Mouse (Mus musculus): ENCODE measurements around the gene AC140267.1. TPM values are rescaled to one million over a fixed set of nuclear protein-coding genes. Genes with fewer than 3 reads are reported as not detected.

AC140267.1 gene
- polyA plus RNA-seq (2015; fragmentation: Nextera tagmentation; extraction: Ambion mirVana), result not detected in 2 replicates

DNA sequence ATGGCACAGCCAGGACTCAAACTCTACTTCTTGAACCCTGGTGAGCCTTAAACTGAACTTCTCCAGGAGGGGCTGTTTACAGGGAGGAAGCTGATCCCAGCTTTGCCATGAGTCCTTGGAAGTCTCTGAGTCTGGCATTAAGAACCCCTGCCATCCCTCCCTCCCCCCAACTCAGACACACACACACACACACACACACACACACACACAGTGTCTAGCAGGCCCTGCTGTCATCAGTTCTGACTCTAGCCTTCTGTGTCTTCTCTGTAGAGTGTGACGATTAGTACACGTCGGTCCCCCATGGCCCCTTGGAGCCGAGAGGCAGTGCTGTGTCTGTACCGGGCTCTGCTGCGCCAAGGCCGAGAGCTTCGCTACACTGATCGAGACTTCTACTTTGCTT, at the start of gene AC140267.1:
TSS of gene AC140267.1 (plus strand) at position 301 of the 400 bp plus-strand sequence.
- no peak for ATAC-seq (ENCODE audit: insufficient read depth, low FRiP score, low read depth)
- Histone ChIP-seq H3K4me1 (peaks cover 16% of the 10 kb centered on the region), H3K9me3 (no peaks in the 10 kb centered on the region), H3K9ac (0 out of 2 replicates have a peak within 1 kb of the TSS, but pooled peaks have one; percentile 98), H3K4me2 (peak within 1 kb of the TSS; percentile 69), H3K27me3 (replicated peaks) (no peaks in the 10 kb centered on the region), H3K27ac (no peak within 1 kb of the TSS), H3K36me3 (peaks cover 36% of the 10 kb centered on the region), H3K4me3 (replicated peaks) (peak within 1 kb of the TSS; percentile 87)
- WGBS, result 94% methylated on average over 9 of the region's 9 CpGs

DNA sequence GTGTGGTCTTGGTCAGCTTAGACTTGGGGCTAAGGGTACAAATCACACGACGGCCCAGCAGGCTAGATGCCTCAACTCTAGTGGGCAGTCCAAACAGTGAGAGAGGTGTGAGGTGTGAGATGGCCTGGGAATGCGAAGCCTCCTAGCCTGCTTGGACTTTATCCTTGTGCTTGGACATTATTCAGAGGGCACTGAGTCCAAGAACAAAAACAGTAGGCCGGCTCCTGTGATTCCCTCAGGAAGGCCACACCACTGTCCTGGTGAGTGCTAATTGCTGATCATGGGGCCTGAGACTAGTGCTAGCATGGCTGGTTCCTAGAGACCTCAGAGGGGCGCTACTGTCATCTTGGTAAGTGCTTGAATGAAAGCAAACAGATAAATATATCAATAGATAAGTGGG, 46.7 kb upstream of the AC140267.1 start:
- Histone ChIP-seq H3K27me3 (replicated peaks) (no peaks in the 10 kb centered on the region), H3K27ac (peak overlapping the region; percentile 11; the same call in 1 of the 2 replicates), H3K4me2 (no peak overlapping the region), H3K4me3 (replicated peaks) (no peak overlapping the region), H3K9ac (no peak overlapping the region), H3K9me3 (no peaks in the 10 kb centered on the region), H3K4me1 (peaks cover 38% of the 10 kb centered on the region), H3K36me3 (no peaks in the 10 kb centered on the region)
- 75% methylated on average over 5 of the region's 5 CpGs for WGBS
- ATAC-seq (ENCODE audit: insufficient read depth, low FRiP score, low read depth), result no peak

DNA sequence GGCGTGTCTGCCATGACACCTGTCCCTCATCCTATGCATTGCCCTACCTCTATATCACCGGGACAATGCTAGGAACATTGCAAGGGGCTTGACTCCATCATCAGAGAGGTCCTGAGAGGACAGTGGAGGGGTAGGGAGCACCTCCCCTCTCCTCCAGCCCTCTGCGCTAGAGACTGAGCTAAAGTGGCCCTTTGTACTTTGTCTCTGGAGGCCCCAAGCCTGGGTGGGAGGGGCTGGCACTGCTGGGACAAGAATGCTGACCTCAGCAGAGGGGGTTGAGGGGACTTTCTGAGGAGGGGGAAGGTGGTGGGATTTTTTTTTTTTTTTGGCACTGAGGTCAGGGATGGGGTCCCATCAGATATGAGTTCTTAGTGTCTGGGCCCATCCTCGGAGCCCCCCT, 45.6 kb upstream of the AC140267.1 start:
- H3K4me2 ChIP-seq, result no peak overlapping the region
- H3K27ac ChIP-seq, result 0 out of 2 replicates have a peak overlapping the region, but pooled peaks have one; percentile 28
- WGBS, result 69% methylated on average over 4 of the region's 4 CpGs

GRCm38 (mm10) chr15:80191585-80192245, 43.9 kb upstream of the AC140267.1 start:
- H3K4me2 ChIP-seq, result no peak overlapping the region
- 68% methylated on average over 8 of the region's 8 CpGs for WGBS
- ATAC-seq (ENCODE audit: insufficient read depth, low FRiP score, low read depth), result peak; percentile 47; the same call in 1 of the 2 replicates
- H3K9me3 ChIP-seq, result no peaks in the 10 kb centered on the region
- no peak overlapping the region for H3K4me3 ChIP-seq (replicated peaks)
- H3K27ac ChIP-seq, result peak overlapping the region; percentile 28; the same call in 1 of the 2 replicates
- H3K9ac ChIP-seq, result no peak overlapping the region
- no peaks in the 10 kb centered on the region for H3K27me3 ChIP-seq (replicated peaks)
- H3K4me1 ChIP-seq, result peaks cover 41% of the 10 kb centered on the region
- H3K36me3 ChIP-seq, result no peaks in the 10 kb centered on the region

More for the DNA sequence above, 45.6 kb upstream of the AC140267.1 start:
- H3K4me3 ChIP-seq (replicated peaks), result no peak overlapping the region
- no peaks in the 10 kb centered on the region for H3K36me3 ChIP-seq
- no peaks in the 10 kb centered on the region for H3K27me3 ChIP-seq (replicated peaks)
- H3K9me3 ChIP-seq, result no peaks in the 10 kb centered on the region
- no peak for ATAC-seq (ENCODE audit: insufficient read depth, low FRiP score, low read depth)
- H3K4me1 ChIP-seq, result peaks cover 41% of the 10 kb centered on the region
- H3K9ac ChIP-seq, result no peak overlapping the region

DNA sequence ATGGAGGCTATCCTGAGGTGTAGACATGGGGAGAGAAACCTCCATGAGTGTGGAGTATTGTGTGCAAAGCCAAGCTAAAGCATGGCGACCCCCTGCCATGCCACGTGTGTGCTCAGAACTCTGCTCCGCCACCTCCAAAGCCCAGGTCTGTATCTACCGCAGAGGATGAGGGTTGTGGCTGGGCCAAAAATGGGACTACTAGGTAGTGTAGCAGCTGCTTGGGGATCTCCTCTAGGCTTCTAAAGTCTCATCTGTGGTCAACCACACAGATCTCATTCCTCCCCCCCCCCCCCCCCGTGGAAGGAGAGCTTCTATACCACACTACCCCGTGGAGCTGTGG, 43.4 kb upstream of the AC140267.1 start:
- Histone ChIP-seq H3K4me3 (replicated peaks) (no peak overlapping the region), H3K36me3 (no peaks in the 10 kb centered on the region), H3K27ac (peak overlapping the region; percentile 28; the same call in 1 of the 2 replicates), H3K9me3 (no peaks in the 10 kb centered on the region), H3K4me2 (no peak overlapping the region), H3K9ac (no peak overlapping the region), H3K4me1 (peaks cover 41% of the 10 kb centered on the region), H3K27me3 (replicated peaks) (no peaks in the 10 kb centered on the region)
- ATAC-seq (ENCODE audit: insufficient read depth, low FRiP score, low read depth), result no peak
- 85% methylated on average over 6 of the region's 6 CpGs for WGBS

- H3K9me3 ChIP-seq, result no peaks in the 10 kb centered on the region
- H3K4me3 ChIP-seq (replicated peaks), result no peak overlapping the region
- H3K27ac ChIP-seq, result peak overlapping the region; percentile 54; the same call in 1 of the 2 replicates
- WGBS, result 71% methylated on average over 7 of the region's 7 CpGs
- H3K36me3 ChIP-seq, result 0 out of 2 replicates have a peak, but pooled peaks cover 4% of the 10 kb centered on the region
- no peak; the same call in 1 of the 2 replicates for ATAC-seq (ENCODE audit: insufficient read depth, low FRiP score, low read depth)
- H3K27me3 ChIP-seq (replicated peaks), result no peaks in the 10 kb centered on the region
- H3K4me2 ChIP-seq, result peak overlapping the region; percentile 5; the same call in 1 of the 2 replicates
- no peak overlapping the region for H3K9ac ChIP-seq
- peaks cover 41% of the 10 kb centered on the region for H3K4me1 ChIP-seq
Observed at GRCm38 (mm10) chr15:80192847-80193246, 42.8 kb upstream of the AC140267.1 start.

DNA sequence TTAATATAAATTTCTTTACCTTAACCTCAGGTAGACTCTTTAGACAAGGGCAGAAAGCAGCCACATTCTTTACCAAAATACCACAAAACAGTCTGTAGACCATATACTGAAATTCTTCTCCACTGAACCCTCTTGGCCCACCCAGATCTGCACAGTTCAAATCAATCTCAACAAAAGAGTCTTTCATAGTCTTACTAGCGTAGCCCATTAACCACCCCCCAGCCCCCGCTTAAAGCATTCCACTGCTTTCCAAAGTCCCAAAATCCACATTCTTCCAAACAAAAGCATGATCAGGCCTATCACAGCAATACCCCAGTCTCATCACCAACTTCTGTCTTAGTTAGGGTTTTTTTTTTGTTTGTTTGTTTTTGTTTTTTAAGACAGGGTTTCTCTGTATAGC, 36.1 kb upstream of the AC140267.1 start:
- Histone ChIP-seq H3K9ac (no peak overlapping the region), H3K36me3 (0 out of 2 replicates have a peak, but pooled peaks cover 5% of the 10 kb centered on the region), H3K27me3 (replicated peaks) (no peaks in the 10 kb centered on the region), H3K4me2 (no peak overlapping the region), H3K27ac (no peak overlapping the region), H3K4me1 (no peaks in the 10 kb centered on the region; the same call in 1 of the 2 replicates), H3K4me3 (replicated peaks) (no peak overlapping the region), H3K9me3 (no peaks in the 10 kb centered on the region)
- 89% methylated on average over 2 of the region's 2 CpGs for WGBS
- ATAC-seq (ENCODE audit: insufficient read depth, low FRiP score, low read depth), result no peak

GRCm38 (mm10) chr15:80202111-80202775, 33.4 kb upstream of the AC140267.1 start:
- no peaks in the 10 kb centered on the region for H3K4me1 ChIP-seq
- WGBS, result 86% methylated on average over 6 of the region's 6 CpGs
- H3K9ac ChIP-seq, result no peak overlapping the region
- no peaks in the 10 kb centered on the region for H3K9me3 ChIP-seq
- H3K27me3 ChIP-seq (replicated peaks), result no peaks in the 10 kb centered on the region
- 0 out of 2 replicates have a peak, but pooled peaks cover 7% of the 10 kb centered on the region for H3K36me3 ChIP-seq
- ATAC-seq (ENCODE audit: insufficient read depth, low FRiP score, low read depth), result no peak
- no peak overlapping the region for H3K4me2 ChIP-seq
- no peak overlapping the region for H3K27ac ChIP-seq
- H3K4me3 ChIP-seq (replicated peaks), result no peak overlapping the region

DNA sequence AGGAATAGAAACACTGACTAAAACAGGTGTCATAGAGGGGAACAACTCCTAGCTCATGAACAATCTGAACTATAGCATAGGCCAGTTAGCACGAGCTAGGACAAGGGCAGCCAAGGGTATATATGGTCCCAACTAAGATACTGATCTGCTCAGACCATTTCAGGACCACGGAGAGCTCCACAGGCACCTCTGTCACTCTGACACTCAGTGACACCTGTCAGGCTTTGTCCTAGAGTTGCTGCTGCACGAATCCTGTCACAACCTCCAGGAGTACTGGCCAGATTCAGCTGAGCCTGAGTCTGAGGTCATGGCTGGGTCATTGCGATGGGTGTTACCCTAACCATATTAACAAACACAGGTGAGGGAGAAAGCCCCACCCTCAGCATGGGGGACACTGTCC, 32.2 kb upstream of the AC140267.1 start:
- no peak overlapping the region for H3K4me3 ChIP-seq (replicated peaks)
- H3K9ac ChIP-seq, result no peak overlapping the region
- 0 out of 2 replicates have a peak, but pooled peaks cover 2% of the 10 kb centered on the region for H3K36me3 ChIP-seq
- no peak for ATAC-seq (ENCODE audit: insufficient read depth, low FRiP score, low read depth)
- no peak overlapping the region for H3K27ac ChIP-seq
- no peak overlapping the region for H3K4me2 ChIP-seq
- WGBS, result 25% methylated on average over 4 of the region's 4 CpGs
- H3K4me1 ChIP-seq, result 0 out of 2 replicates have a peak, but pooled peaks cover 1% of the 10 kb centered on the region
- no peaks in the 10 kb centered on the region for H3K27me3 ChIP-seq (replicated peaks)
- no peaks in the 10 kb centered on the region for H3K9me3 ChIP-seq

DNA sequence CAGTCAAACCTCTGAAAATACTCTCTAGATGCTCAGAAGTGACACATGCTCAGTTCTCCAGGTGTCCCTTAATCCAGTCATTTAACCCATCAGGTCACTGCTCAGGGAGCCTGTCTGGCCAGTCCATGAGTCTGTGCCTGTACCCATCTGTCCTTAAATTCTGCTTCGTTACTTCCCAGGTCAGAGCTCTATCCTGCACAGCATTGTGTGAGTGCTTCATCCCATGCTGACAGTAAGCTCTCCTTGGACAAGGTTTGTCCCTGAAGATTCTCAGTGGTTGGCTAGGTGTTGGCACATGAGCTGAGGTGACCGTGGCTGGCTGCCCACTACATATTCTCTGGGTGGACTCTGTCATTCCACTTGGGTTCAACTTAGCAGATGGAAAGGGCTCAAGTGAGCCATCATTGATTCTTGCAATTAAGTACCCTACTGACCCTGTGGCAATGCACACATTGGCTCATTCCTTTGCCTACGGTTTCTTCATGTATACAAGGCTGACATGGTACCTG, 29.5 kb upstream of the AC140267.1 start:
- Histone ChIP-seq H3K9me3 (no peaks in the 10 kb centered on the region), H3K36me3 (peaks cover 2% of the 10 kb centered on the region; the same call in 1 of the 2 replicates), H3K27ac (no peak overlapping the region), H3K27me3 (replicated peaks) (no peaks in the 10 kb centered on the region), H3K4me3 (replicated peaks) (no peak overlapping the region), H3K4me2 (no peak overlapping the region), H3K9ac (no peak overlapping the region), H3K4me1 (0 out of 2 replicates have a peak, but pooled peaks cover 3% of the 10 kb centered on the region)
- 88% methylated on average over 3 of the region's 3 CpGs for WGBS
- no peak for ATAC-seq (ENCODE audit: insufficient read depth, low FRiP score, low read depth)

GRCm38 (mm10) chr15:80208446-80208845, 27.2 kb upstream of the AC140267.1 start:
- 0 out of 2 replicates have a peak, but pooled peaks have one; percentile 22 for ATAC-seq (ENCODE audit: insufficient read depth, low FRiP score, low read depth)
- 29% methylated on average over 4 of the region's 4 CpGs for WGBS
- Histone ChIP-seq H3K4me1 (0 out of 2 replicates have a peak, but pooled peaks cover 3% of the 10 kb centered on the region), H3K9ac (no peak overlapping the region), H3K4me3 (replicated peaks) (no peak overlapping the region), H3K36me3 (peaks cover 16% of the 10 kb centered on the region; the same call in 1 of the 2 replicates), H3K9me3 (no peaks in the 10 kb centered on the region), H3K27ac (0 out of 2 replicates have a peak overlapping the region, but pooled peaks have one; percentile 42), H3K27me3 (replicated peaks) (no peaks in the 10 kb centered on the region), H3K4me2 (no peak overlapping the region)

DNA sequence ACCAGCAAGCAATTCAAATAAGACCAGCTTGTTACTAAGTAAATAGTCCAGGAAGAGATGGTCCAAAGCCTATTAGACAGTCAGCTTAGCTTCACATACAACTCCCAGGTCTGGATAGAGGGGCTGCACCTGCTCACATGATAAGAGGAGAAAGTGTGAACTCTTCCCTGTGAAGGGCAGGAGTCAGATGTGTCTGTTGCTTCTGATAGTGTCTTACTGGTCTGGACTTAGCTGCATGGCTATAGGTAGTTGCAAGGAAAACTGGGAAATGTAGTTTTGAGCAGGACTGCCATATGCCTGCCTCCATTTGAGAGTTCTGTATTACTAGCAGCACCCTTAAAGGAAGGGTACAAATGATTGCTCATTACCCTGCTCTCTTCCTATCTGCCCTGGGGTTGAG, 21.9 kb upstream of the AC140267.1 start:
- ATAC-seq (ENCODE audit: insufficient read depth, low FRiP score, low read depth), result no peak

More for the DNA sequence above, 21.9 kb upstream of the AC140267.1 start:
- Histone ChIP-seq H3K36me3 (peaks cover 20% of the 10 kb centered on the region; the same call in 1 of the 2 replicates), H3K9me3 (no peaks in the 10 kb centered on the region), H3K4me1 (no peaks in the 10 kb centered on the region), H3K27ac (no peak overlapping the region), H3K4me3 (replicated peaks) (no peak overlapping the region), H3K4me2 (no peak overlapping the region), H3K9ac (no peak overlapping the region), H3K27me3 (replicated peaks) (no peaks in the 10 kb centered on the region)

Data from stomach, embryonic 15.5 days (tissue).